In genomic region chr6:96745906-96746305, GRCm38 (mm10) we compare ENCODE assay signal across 25 mouse cellular contexts.
"Had no signal": no experiment of that assay in that cellular context is flagged by ENCODE, and none has a peak within 500 bp of the region (broad histone marks: within the 10 kb centered on the region; RNA-seq: fewer than 3 reads in every experiment).

No protein-coding gene starts in this region.

- H3K27me3 ChIP-seq: heart, embryonic 12.5 days; hindbrain, embryonic 13.5 days; hindbrain, embryonic 15.5 days; intestine, embryonic 15.5 days; limb, embryonic 12.5 days; liver, embryonic 13.5 days; liver, embryonic 15.5 days had no signal

- DNase-seq: gastrocnemius, adult 2 months; gastrocnemius, postnatal 10 days; gastrocnemius, postnatal 25 days; heart, postnatal 10 days; heart, postnatal 4 days; kidney, adult 18-20 months; kidney, adult 8-10 months; kidney, postnatal 10 days; kidney, postnatal 25 days; kidney, postnatal 4 days; liver; liver, embryonic 13.5 days had no signal

- ATAC-seq: inflammation-experienced regulatory T-cells, adult 6 months; intestine, embryonic 15.5 days; intestine, postnatal 0 days had no signal

- H3K9me3 ChIP-seq: heart, embryonic 10.5 days; heart, embryonic 12.5 days; hindbrain, embryonic 10.5 days; hindbrain, embryonic 13.5 days; hindbrain, embryonic 15.5 days; intestine, embryonic 15.5 days; limb, embryonic 12.5 days; liver, embryonic 13.5 days; liver, embryonic 15.5 days had no signal

- H3K4me1 ChIP-seq: heart, embryonic 10.5 days; heart, embryonic 12.5 days; hindbrain, embryonic 10.5 days; hindbrain, embryonic 13.5 days; hindbrain, embryonic 15.5 days; intestine, embryonic 15.5 days; limb, embryonic 12.5 days; liver, embryonic 13.5 days; liver, embryonic 15.5 days had no signal

- H3K9ac ChIP-seq: heart, embryonic 12.5 days; hindbrain, embryonic 13.5 days; hindbrain, embryonic 15.5 days; intestine, embryonic 15.5 days; limb, embryonic 12.5 days; liver, embryonic 13.5 days; liver, embryonic 15.5 days had no signal

- H3K4me3 ChIP-seq: gastrocnemius, adult 2 months; heart, embryonic 10.5 days; heart, embryonic 12.5 days; hindbrain, embryonic 10.5 days; hindbrain, embryonic 13.5 days; hindbrain, embryonic 15.5 days; intestine, embryonic 15.5 days; layer of hippocampus, adult 2 months; left cerebral cortex, adult 2 months; limb, embryonic 12.5 days; liver, embryonic 13.5 days; liver, embryonic 15.5 days had no signal

- H3K27ac ChIP-seq: gastrocnemius, adult 2 months; heart, embryonic 10.5 days; hindbrain, embryonic 10.5 days; hindbrain, embryonic 13.5 days; hindbrain, embryonic 15.5 days; intestine, embryonic 15.5 days; layer of hippocampus, adult 2 months; left cerebral cortex, adult 2 months; limb, embryonic 12.5 days; liver, embryonic 13.5 days; liver, embryonic 15.5 days had no signal

- H3K4me2 ChIP-seq: heart, embryonic 12.5 days; hindbrain, embryonic 13.5 days; hindbrain, embryonic 15.5 days; intestine, embryonic 15.5 days; limb, embryonic 12.5 days; liver, embryonic 11.5 days; liver, embryonic 13.5 days; liver, embryonic 15.5 days had no signal

- H3K36me3 ChIP-seq: heart, embryonic 10.5 days; heart, embryonic 12.5 days; hindbrain, embryonic 10.5 days; hindbrain, embryonic 13.5 days; hindbrain, embryonic 15.5 days; intestine, embryonic 15.5 days; limb, embryonic 12.5 days; liver, embryonic 13.5 days; liver, embryonic 15.5 days had no signal
